In genomic region chr10:80189999-80190398, GRCm38 (mm10) we compare ENCODE assay signal across 9 mouse cellular contexts. TPM values are rescaled to one million over a fixed set of nuclear protein-coding genes. Genes with fewer than 3 reads are reported as not detected.
A peak's percentile ranks its signal among the peaks of the same experiment; 100 is the strongest.
DNase-seq lines count a peak whose midpoint lies in the region; ATAC-seq and TF ChIP-seq lines count a peak whose summit lies in the region.
"Had no signal": no experiment of that assay in that cellular context is flagged by ENCODE, and none has a peak within 500 bp of the region (broad histone marks: within the 10 kb centered on the region; RNA-seq: fewer than 3 reads in every experiment).

No protein-coding gene starts in this region.

- 0 out of 2 replicates have a peak, but pooled peaks cover 8% of the 10 kb centered on the region for H3K4me1 ChIP-seq in heart, embryonic 11.5 days (ENCODE audit: control insufficient read depth, insufficient read depth, low read length)
- peaks cover 18% of the 10 kb centered on the region for H3K4me1 ChIP-seq in hindbrain, embryonic 15.5 days (replicated peaks)
- peaks cover 41% of the 10 kb centered on the region for H3K4me1 ChIP-seq in midbrain, embryonic 15.5 days

- 4% methylated on average over 21 of the region's 21 CpGs for WGBS in heart, embryonic 11.5 days (ENCODE audit: insufficient replicate concordance)
- 9% methylated on average over 21 of the region's 21 CpGs for WGBS in hindbrain, embryonic 15.5 days
- WGBS in midbrain, embryonic 15.5 days, result 4% methylated on average over 21 of the region's 21 CpGs

- peak overlapping the region; percentile 48 for H3K4me3 ChIP-seq in heart, embryonic 11.5 days (ENCODE audit: low read depth, low read length)
- H3K4me3 ChIP-seq in hindbrain, embryonic 15.5 days, result peak overlapping the region; percentile 38
- peak overlapping the region; percentile 31 for H3K4me3 ChIP-seq in midbrain, embryonic 15.5 days

- no peak for DNase-seq in heart, adult 11 months
- peak; percentile 61 for DNase-seq in brain, embryonic 14.5 days (ENCODE audit: low read depth)
- no peak for DNase-seq in urinary bladder, adult 2 months (ENCODE audit: low spot score)
- DNase-seq in testis, postnatal 14 days (ENCODE audit: low spot score), result no peak
- DNase-seq: spleen, adult 18-20 months had no signal

- H3K9ac ChIP-seq in heart, embryonic 11.5 days (ENCODE audit: low read depth, low read length), result peak overlapping the region; percentile 56
- peak overlapping the region; percentile 57 for H3K9ac ChIP-seq in hindbrain, embryonic 15.5 days
- H3K9ac ChIP-seq in midbrain, embryonic 15.5 days, result peak overlapping the region; percentile 58

- peaks cover 60% of the 10 kb centered on the region for H3K27me3 ChIP-seq in heart, embryonic 11.5 days (ENCODE audit: control insufficient read depth, insufficient read depth, low read length)
- no peaks in the 10 kb centered on the region; the same call in 1 of the 2 replicates for H3K27me3 ChIP-seq in hindbrain, embryonic 15.5 days
- no peaks in the 10 kb centered on the region for H3K27me3 ChIP-seq in midbrain, embryonic 15.5 days (replicated peaks)

- H3K9me3 ChIP-seq in heart, embryonic 11.5 days (replicated peaks; ENCODE audit: control insufficient read depth, low read length), result no peaks in the 10 kb centered on the region
- H3K9me3 ChIP-seq in hindbrain, embryonic 15.5 days, result no peaks in the 10 kb centered on the region
- no peaks in the 10 kb centered on the region for H3K9me3 ChIP-seq in midbrain, embryonic 15.5 days

- peak overlapping the region; percentile 90 for H3K4me2 ChIP-seq in heart, embryonic 11.5 days
- peak overlapping the region; percentile 74 for H3K4me2 ChIP-seq in hindbrain, embryonic 15.5 days
- peak overlapping the region; percentile 58 for H3K4me2 ChIP-seq in midbrain, embryonic 15.5 days

- no peak for ATAC-seq in heart, embryonic 11.5 days (replicated peaks; ENCODE audit: insufficient number of reproducible peaks, low FRiP score, low TSS enrichment)
- no peak for ATAC-seq in hindbrain, embryonic 15.5 days (ENCODE audit: low FRiP score, low read depth)
- ATAC-seq in midbrain, embryonic 15.5 days (replicated peaks), result no peak
- ATAC-seq in megakaryocyte progenitor cell, adult 5-6 weeks (replicated peaks; ENCODE audit: poor library complexity), result no peak

- TF ChIP-seq CTCF in brain, embryonic 14.5 days (IDR thresholded peaks at IDR 0.05; ENCODE audit: borderline replicate concordance, extremely low read depth, insufficient read depth, insufficient read length), result no peak

- 0 out of 2 replicates have a peak, but pooled peaks cover 4% of the 10 kb centered on the region for H3K36me3 ChIP-seq in heart, embryonic 11.5 days (ENCODE audit: control insufficient read depth, insufficient read depth, low read length)
- peaks cover 9% of the 10 kb centered on the region; the same call in 1 of the 2 replicates for H3K36me3 ChIP-seq in hindbrain, embryonic 15.5 days
- peaks cover 7% of the 10 kb centered on the region for H3K36me3 ChIP-seq in midbrain, embryonic 15.5 days (replicated peaks)

- no peak for TF ChIP-seq POLR2A in brain, embryonic 14.5 days (IDR thresholded peaks at IDR 0.05; ENCODE audit: borderline replicate concordance, extremely low read depth, insufficient read depth, insufficient read length, poor library complexity, severe bottlenecking)

- H3K27ac ChIP-seq in heart, embryonic 11.5 days (ENCODE audit: low read depth, low read length), result no peak overlapping the region
- peak overlapping the region; percentile 82 for H3K27ac ChIP-seq in hindbrain, embryonic 15.5 days (replicated peaks)
- peak overlapping the region; percentile 83 for H3K27ac ChIP-seq in midbrain, embryonic 15.5 days

RNA-seq across cellular contexts. Expression of gene Efna2, which starts 10.7 kb away (rescaled TPM):
- 13.9 and 14.8 TPM in 2 replicates for polyA plus RNA-seq in heart, embryonic 11.5 days (2014; fragmentation: Nextera tagmentation; extraction: Ambion mirVana)
- 57.2 and 66.4 TPM in 2 replicates for polyA plus RNA-seq in brain, embryonic 14.5 days (2012; rRNA removed)
- 29.1 and 33.6 TPM in 2 replicates for polyA plus RNA-seq in hindbrain, embryonic 15.5 days (2015; fragmentation: Nextera tagmentation; extraction: Ambion mirVana)
- polyA plus RNA-seq in midbrain, embryonic 15.5 days (2015; fragmentation: Nextera tagmentation; extraction: Ambion mirVana), result 53.4 and 54.6 TPM in 2 replicates
- polyA plus RNA-seq in urinary bladder, adult 2 months (2012; rRNA removed), result 3.0 and 3.3 TPM in 2 replicates
- total RNA-seq in megakaryocyte progenitor cell, adult 5-6 weeks (2015), result 0.54 TPM in 1 of 2 replicates, not detected in the other
- 0.37 TPM in 1 of 2 replicates, not detected in the other for total RNA-seq in megakaryocyte progenitor cell, adult 5-6 weeks (2017)

RNA-seq across cellular contexts. Expression of gene 1600002K03Rik, which starts 17.3 kb away (rescaled TPM):
- polyA plus RNA-seq in heart, embryonic 11.5 days (2014; fragmentation: Nextera tagmentation; extraction: Ambion mirVana), result 9.6 and 12.4 TPM in 2 replicates
- 18.5 and 21.2 TPM in 2 replicates for polyA plus RNA-seq in brain, embryonic 14.5 days (2012; rRNA removed)
- polyA plus RNA-seq in hindbrain, embryonic 15.5 days (2015; fragmentation: Nextera tagmentation; extraction: Ambion mirVana), result 10.1 and 12.7 TPM in 2 replicates
- 13.3 and 14.7 TPM in 2 replicates for polyA plus RNA-seq in midbrain, embryonic 15.5 days (2015; fragmentation: Nextera tagmentation; extraction: Ambion mirVana)
- polyA plus RNA-seq in urinary bladder, adult 2 months (2012; rRNA removed), result 18.4 and 21.5 TPM in 2 replicates
- 17.2 and 18.2 TPM in 2 replicates for total RNA-seq in megakaryocyte progenitor cell, adult 5-6 weeks (2015)
- 13.4 and 13.5 TPM in 2 replicates for total RNA-seq in megakaryocyte progenitor cell, adult 5-6 weeks (2017)

RNA-seq across cellular contexts. Expression of gene Cirbp, which starts 24.2 kb away (rescaled TPM):
- 49.1 and 52.7 TPM in 2 replicates for polyA plus RNA-seq in heart, embryonic 11.5 days (2014; fragmentation: Nextera tagmentation; extraction: Ambion mirVana)
- polyA plus RNA-seq in brain, embryonic 14.5 days (2012; rRNA removed), result 381 and 490 TPM in 2 replicates
- 295 and 319 TPM in 2 replicates for polyA plus RNA-seq in hindbrain, embryonic 15.5 days (2015; fragmentation: Nextera tagmentation; extraction: Ambion mirVana)
- 364 and 392 TPM in 2 replicates for polyA plus RNA-seq in midbrain, embryonic 15.5 days (2015; fragmentation: Nextera tagmentation; extraction: Ambion mirVana)
- 249 and 276 TPM in 2 replicates for polyA plus RNA-seq in urinary bladder, adult 2 months (2012; rRNA removed)
- 16.1 and 18.4 TPM in 2 replicates for total RNA-seq in megakaryocyte progenitor cell, adult 5-6 weeks (2015)
- 35.4 and 60.4 TPM in 2 replicates for total RNA-seq in megakaryocyte progenitor cell, adult 5-6 weeks (2017)

RNA-seq across cellular contexts. Expression of gene Mum1, which starts 36.2 kb away (rescaled TPM):
- polyA plus RNA-seq in heart, embryonic 11.5 days (2014; fragmentation: Nextera tagmentation; extraction: Ambion mirVana), result 34.6 and 38.2 TPM in 2 replicates
- 59.1 and 61.2 TPM in 2 replicates for polyA plus RNA-seq in brain, embryonic 14.5 days (2012; rRNA removed)
- polyA plus RNA-seq in hindbrain, embryonic 15.5 days (2015; fragmentation: Nextera tagmentation; extraction: Ambion mirVana), result 36.5 and 38.6 TPM in 2 replicates
- polyA plus RNA-seq in midbrain, embryonic 15.5 days (2015; fragmentation: Nextera tagmentation; extraction: Ambion mirVana), result 56.4 and 59.5 TPM in 2 replicates
- 36.1 and 37.8 TPM in 2 replicates for polyA plus RNA-seq in urinary bladder, adult 2 months (2012; rRNA removed)
- 27.6 and 30.9 TPM in 2 replicates for total RNA-seq in megakaryocyte progenitor cell, adult 5-6 weeks (2015)
- 28.9 and 30.0 TPM in 2 replicates for total RNA-seq in megakaryocyte progenitor cell, adult 5-6 weeks (2017)

RNA-seq across cellular contexts. Expression of gene Midn, which starts 41.9 kb away (rescaled TPM):
- polyA plus RNA-seq in heart, embryonic 11.5 days (2014; fragmentation: Nextera tagmentation; extraction: Ambion mirVana), result 29.5 and 31.9 TPM in 2 replicates
- polyA plus RNA-seq in brain, embryonic 14.5 days (2012; rRNA removed), result 177 and 213 TPM in 2 replicates
- polyA plus RNA-seq in hindbrain, embryonic 15.5 days (2015; fragmentation: Nextera tagmentation; extraction: Ambion mirVana), result 22.6 and 26.0 TPM in 2 replicates
- 29.5 and 29.9 TPM in 2 replicates for polyA plus RNA-seq in midbrain, embryonic 15.5 days (2015; fragmentation: Nextera tagmentation; extraction: Ambion mirVana)
- polyA plus RNA-seq in urinary bladder, adult 2 months (2012; rRNA removed), result 21.2 and 30.5 TPM in 2 replicates
- 21.4 and 22.2 TPM in 2 replicates for total RNA-seq in megakaryocyte progenitor cell, adult 5-6 weeks (2015)
- 12.7 and 17.9 TPM in 2 replicates for total RNA-seq in megakaryocyte progenitor cell, adult 5-6 weeks (2017)
